Mouse (Mus musculus): ENCODE results near the gene Syt8. TPM values are rescaled to one million over a fixed set of nuclear protein-coding genes. Genes with fewer than 3 reads are reported as not detected.

Gene Syt8
- polyA plus RNA-seq, 1 experiment from 2014 or later, result 5.4 TPM

GRCm38 (mm10) chr7:142437324-142437723, 2.7 kb downstream of the Syt8 start:
- H3K9ac ChIP-seq, result peak overlapping the region; percentile 2; the same call in 1 of the 2 replicates
- no peak overlapping the region for H3K4me2 ChIP-seq (replicated peaks)
- H3K27me3 ChIP-seq (replicated peaks), result no peaks in the 10 kb centered on the region
- no peaks in the 10 kb centered on the region for H3K9me3 ChIP-seq
- H3K36me3 ChIP-seq, result no peaks in the 10 kb centered on the region
- ATAC-seq, result no peak
- H3K4me1 ChIP-seq (replicated peaks), result peaks cover 44% of the 10 kb centered on the region
- 78% methylated on average over 5 of the region's 5 CpGs for WGBS
- H3K4me3 ChIP-seq (replicated peaks), result no peak overlapping the region
- H3K27ac ChIP-seq, result no peak overlapping the region

GRCm38 (mm10) chr7:142439966-142440365, 5.3 kb downstream of the Syt8 start:
- H3K36me3 ChIP-seq, result no peaks in the 10 kb centered on the region
- no peak overlapping the region for H3K4me3 ChIP-seq (replicated peaks)
- WGBS, result 79% methylated on average over 14 of the region's 14 CpGs
- H3K27me3 ChIP-seq (replicated peaks), result no peaks in the 10 kb centered on the region
- no peak overlapping the region for H3K9ac ChIP-seq
- no peak for ATAC-seq
- peak overlapping the region; percentile 32; the same call in 1 of the 2 replicates for H3K27ac ChIP-seq
- H3K9me3 ChIP-seq, result no peaks in the 10 kb centered on the region
- H3K4me2 ChIP-seq (replicated peaks), result no peak overlapping the region
- peaks cover 27% of the 10 kb centered on the region for H3K4me1 ChIP-seq (replicated peaks)

- 47% methylated on average over 5 of the region's 5 CpGs for WGBS
- ATAC-seq, result peak; percentile 78
- Histone ChIP-seq H3K9ac (0 out of 2 replicates have a peak overlapping the region, but pooled peaks have one; percentile 20), H3K4me2 (replicated peaks) (no peak overlapping the region; the same call in 1 of the 2 replicates), H3K27ac (peak overlapping the region; percentile 65; the same call in 1 of the 2 replicates), H3K9me3 (no peaks in the 10 kb centered on the region), H3K4me1 (replicated peaks) (peaks cover 22% of the 10 kb centered on the region), H3K36me3 (no peaks in the 10 kb centered on the region), H3K27me3 (replicated peaks) (no peaks in the 10 kb centered on the region), H3K4me3 (replicated peaks) (no peak overlapping the region)
These were observed 6.0 kb downstream of the Syt8 start for GRCm38 (mm10) chr7:142440657-142441114.

GRCm38 (mm10) chr7:142441585-142441984, 6.9 kb downstream of the Syt8 start, which contains the start of gene Tnni2:
Gene Tnni2 (plus strand): TSS chr7:142441808.
- ATAC-seq, result no peak
- no peaks in the 10 kb centered on the region for H3K9me3 ChIP-seq
- no peak within 1 kb of the TSS for H3K4me3 ChIP-seq (replicated peaks)
- peaks cover 22% of the 10 kb centered on the region for H3K4me1 ChIP-seq (replicated peaks)
- 0 out of 2 replicates have a peak within 1 kb of the TSS, but pooled peaks have one; percentile 20 for H3K9ac ChIP-seq
- no peak within 1 kb of the TSS; the same call in 1 of the 2 replicates for H3K4me2 ChIP-seq (replicated peaks)
- H3K27ac ChIP-seq, result peak within 1 kb of the TSS; percentile 65; the same call in 1 of the 2 replicates
- H3K27me3 ChIP-seq (replicated peaks), result no peaks in the 10 kb centered on the region
- 75% methylated on average over 9 of the region's 9 CpGs for WGBS
- no peaks in the 10 kb centered on the region for H3K36me3 ChIP-seq

GRCm38 (mm10) chr7:142442081-142442907, 7.6 kb downstream of the Syt8 start:
- no peak for ATAC-seq
- Histone ChIP-seq H3K9ac (no peak overlapping the region), H3K36me3 (no peaks in the 10 kb centered on the region), H3K4me1 (replicated peaks) (peaks cover 22% of the 10 kb centered on the region), H3K27me3 (replicated peaks) (no peaks in the 10 kb centered on the region), H3K27ac (no peak overlapping the region), H3K4me3 (replicated peaks) (no peak overlapping the region), H3K4me2 (replicated peaks) (no peak overlapping the region), H3K9me3 (no peaks in the 10 kb centered on the region)
- WGBS, result 65% methylated on average over 9 of the region's 9 CpGs

- peaks cover 22% of the 10 kb centered on the region for H3K4me1 ChIP-seq (replicated peaks)
- no peak overlapping the region for H3K9ac ChIP-seq
- no peak overlapping the region for H3K4me2 ChIP-seq (replicated peaks)
- no peaks in the 10 kb centered on the region for H3K9me3 ChIP-seq
- WGBS, result 88% methylated on average over 7 of the region's 7 CpGs
- no peak overlapping the region for H3K4me3 ChIP-seq (replicated peaks)
- H3K27me3 ChIP-seq (replicated peaks), result no peaks in the 10 kb centered on the region
- no peak for ATAC-seq
- H3K27ac ChIP-seq, result no peak overlapping the region
- no peaks in the 10 kb centered on the region for H3K36me3 ChIP-seq
These were observed 8.3 kb downstream of the Syt8 start for GRCm38 (mm10) chr7:142442908-142443420.

- Histone ChIP-seq H3K9me3 (no peaks in the 10 kb centered on the region), H3K9ac (no peak overlapping the region), H3K4me1 (replicated peaks) (peaks cover 22% of the 10 kb centered on the region), H3K4me3 (replicated peaks) (no peak overlapping the region), H3K36me3 (no peaks in the 10 kb centered on the region), H3K27me3 (replicated peaks) (no peaks in the 10 kb centered on the region), H3K27ac (no peak overlapping the region), H3K4me2 (replicated peaks) (no peak overlapping the region)
- no peak for ATAC-seq
- WGBS, result 83% methylated on average over 5 of the region's 5 CpGs
These were observed 8.8 kb downstream of the Syt8 start for GRCm38 (mm10) chr7:142443474-142443873.

DNA sequence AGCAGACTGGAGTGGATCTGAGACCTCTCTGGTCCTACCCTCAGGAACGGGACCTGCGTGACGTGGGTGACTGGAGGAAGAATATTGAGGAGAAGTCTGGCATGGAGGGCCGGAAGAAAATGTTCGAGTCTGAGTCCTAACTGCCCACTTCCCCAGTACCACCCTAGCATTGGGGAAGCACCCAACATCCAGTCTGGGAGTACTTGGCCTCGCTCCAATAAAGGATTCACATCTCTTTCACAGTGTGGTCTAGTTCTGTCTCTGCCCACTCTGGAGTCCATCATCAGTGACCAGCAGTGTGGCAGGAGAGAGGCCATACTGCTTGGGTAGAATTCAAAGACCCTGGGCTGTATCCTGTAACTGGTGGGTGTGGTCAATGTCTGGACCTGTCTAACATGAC, 9.5 kb downstream of the Syt8 start:
- WGBS, result 93% methylated on average over 6 of the region's 6 CpGs
- Histone ChIP-seq H3K4me3 (replicated peaks) (no peak overlapping the region), H3K4me2 (replicated peaks) (no peak overlapping the region), H3K27ac (no peak overlapping the region), H3K4me1 (replicated peaks) (peaks cover 22% of the 10 kb centered on the region), H3K36me3 (no peaks in the 10 kb centered on the region), H3K9ac (no peak overlapping the region), H3K9me3 (no peaks in the 10 kb centered on the region), H3K27me3 (replicated peaks) (no peaks in the 10 kb centered on the region)
- no peak for ATAC-seq

DNA sequence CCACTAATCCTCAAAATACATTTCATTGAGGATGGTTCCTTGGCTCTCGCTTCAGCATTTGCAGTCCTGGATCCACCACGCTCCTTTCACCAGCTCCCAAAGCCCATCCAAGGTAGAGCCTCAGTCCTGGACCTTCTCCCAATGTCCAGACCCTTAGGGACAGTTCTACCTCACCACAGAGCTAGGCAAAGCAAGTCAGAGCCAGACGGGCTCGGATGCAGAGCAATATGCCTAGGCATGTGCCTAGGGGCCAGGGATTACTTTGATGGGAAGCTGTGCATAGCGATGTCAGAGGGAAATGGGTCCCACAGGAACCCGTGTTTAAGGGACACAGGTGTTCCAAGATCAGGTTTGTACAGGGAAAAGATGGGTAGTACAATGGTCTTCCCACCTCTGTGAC, 10.7 kb downstream of the Syt8 start:
- no peaks in the 10 kb centered on the region for H3K36me3 ChIP-seq
- WGBS, result 91% methylated on average over 6 of the region's 6 CpGs
- no peak overlapping the region for H3K4me3 ChIP-seq (replicated peaks)
- H3K9me3 ChIP-seq, result no peaks in the 10 kb centered on the region
- H3K4me1 ChIP-seq (replicated peaks), result peaks cover 18% of the 10 kb centered on the region
- H3K9ac ChIP-seq, result no peak overlapping the region
- H3K4me2 ChIP-seq (replicated peaks), result no peak overlapping the region
- ATAC-seq, result no peak
- no peaks in the 10 kb centered on the region for H3K27me3 ChIP-seq (replicated peaks)
- no peak overlapping the region for H3K27ac ChIP-seq

DNA sequence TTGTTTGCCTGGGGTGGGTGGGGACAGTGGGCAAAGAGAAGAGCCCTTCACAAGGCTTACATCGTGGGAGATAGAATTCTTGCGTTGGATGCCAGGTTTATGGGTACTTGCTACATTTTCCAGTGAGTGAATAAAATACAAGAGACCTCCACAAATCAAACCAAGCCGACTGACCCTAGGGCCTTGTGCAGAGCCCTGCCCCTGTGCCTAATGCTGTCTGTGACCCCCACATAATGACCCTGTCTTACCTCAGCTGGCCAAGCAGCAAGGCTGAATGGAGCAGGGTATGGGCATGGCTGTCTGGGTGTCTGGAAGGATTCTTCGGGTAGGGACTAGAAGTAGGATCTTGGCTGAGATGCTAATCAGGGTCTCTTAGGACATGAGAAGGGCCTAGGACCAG, 11.6 kb downstream of the Syt8 start:
- WGBS, result 90% methylated on average over 4 of the region's 4 CpGs
- no peak overlapping the region for H3K9ac ChIP-seq
- no peaks in the 10 kb centered on the region for H3K27me3 ChIP-seq (replicated peaks)
- no peak overlapping the region for H3K4me2 ChIP-seq (replicated peaks)
- H3K4me1 ChIP-seq (replicated peaks), result peaks cover 9% of the 10 kb centered on the region; the same call in 1 of the 2 replicates
- H3K9me3 ChIP-seq, result no peaks in the 10 kb centered on the region
- H3K4me3 ChIP-seq (replicated peaks), result no peak overlapping the region
- H3K27ac ChIP-seq, result no peak overlapping the region
- H3K36me3 ChIP-seq, result no peaks in the 10 kb centered on the region
- no peak for ATAC-seq

GRCm38 (mm10) chr7:142449038-142449617, 14.5 kb downstream of the Syt8 start:
- no peak overlapping the region for H3K27ac ChIP-seq
- no peak overlapping the region for H3K4me3 ChIP-seq (replicated peaks)
- ATAC-seq, result no peak
- H3K36me3 ChIP-seq, result no peaks in the 10 kb centered on the region
- H3K9me3 ChIP-seq, result no peaks in the 10 kb centered on the region
- no peaks in the 10 kb centered on the region for H3K27me3 ChIP-seq (replicated peaks)
- H3K4me2 ChIP-seq (replicated peaks), result no peak overlapping the region
- 72% methylated on average over 6 of the region's 6 CpGs for WGBS
- H3K4me1 ChIP-seq (replicated peaks), result no peaks in the 10 kb centered on the region
- H3K9ac ChIP-seq, result no peak overlapping the region

DNA sequence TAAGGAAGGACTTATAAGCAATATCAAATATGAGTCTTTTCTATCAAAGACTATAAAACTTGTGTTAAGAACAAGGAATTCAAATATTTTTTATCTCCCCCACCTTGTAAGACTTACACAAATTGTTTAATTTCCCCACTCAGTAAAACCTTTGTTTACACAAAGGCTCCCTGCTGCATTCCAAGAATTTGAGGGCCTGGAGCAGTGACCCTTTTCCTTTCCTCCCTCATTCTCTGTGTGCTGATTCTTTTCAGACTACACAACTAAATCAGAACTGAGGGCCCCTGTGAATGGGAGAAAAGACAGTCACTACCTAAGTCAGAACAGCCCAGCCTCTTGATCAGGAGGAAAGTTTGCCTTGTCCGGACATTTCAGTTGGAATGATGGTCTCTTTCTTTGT, 20.1 kb downstream of the Syt8 start:
- Histone ChIP-seq H3K9me3 (no peaks in the 10 kb centered on the region), H3K27me3 (replicated peaks) (no peaks in the 10 kb centered on the region), H3K4me3 (replicated peaks) (no peak overlapping the region), H3K27ac (peak overlapping the region; percentile 91), H3K9ac (no peak overlapping the region; the same call in 1 of the 2 replicates), H3K4me1 (replicated peaks) (peaks cover 26% of the 10 kb centered on the region), H3K4me2 (replicated peaks) (no peak overlapping the region), H3K36me3 (no peaks in the 10 kb centered on the region)
- ATAC-seq, result no peak
- 32% methylated on average over 1 of the region's 1 CpGs for WGBS

Measured in intestine, embryonic 15.5 days (tissue).